Mouse (Mus musculus) hindbrain, embryonic 11.5 days (tissue): ENCODE measurements around the gene Btbd35f21. TPM values are rescaled to one million over a fixed set of nuclear protein-coding genes. Genes with fewer than 3 reads are reported as not detected.
"Not testable (repeated sequence)": the region's sequence is repeated elsewhere in the genome, so short reads cannot be mapped to it uniquely, and the experiment has no call there.

Experiments
- ATAC-seq: fragments of 200-750 bp; cut with Nextera tagmentation; 2 replicates; pipeline ENCODE4 v1.8.0; 2017; ENCODE audit warnings: mild to moderate bottlenecking, moderate TSS enrichment, moderate library complexity; ENCODE audit not compliant: low FRiP score
- DNase-seq: peaks from one replicate; pipeline ENCODE4 v3.0.0-alpha.2; 2015; ENCODE audit warnings: low spot score
- H3K27ac ChIP-seq: fragments of 300-500 bp; sonication (generic); 2 replicates; pipeline ENCODE4 v1.5.1; 2014; ENCODE audit warnings: mild to moderate bottlenecking, low read depth, low read length
- H3K27me3 ChIP-seq: fragments of 300-500 bp; sonication (generic); 2 replicates; pipeline ENCODE4 v1.6.1; 2014; ENCODE audit warnings: mild to moderate bottlenecking, low read length, moderate library complexity, mixed read lengths; ENCODE audit not compliant: control insufficient read depth, insufficient read depth
- H3K36me3 ChIP-seq: fragments of 300-500 bp; sonication (generic); 2 replicates; pipeline ENCODE4 v1.6.1; 2014; ENCODE audit warnings: mild to moderate bottlenecking, low read length, moderate library complexity, mixed read lengths; ENCODE audit not compliant: control insufficient read depth, insufficient read depth
- H3K4me1 ChIP-seq: fragments of 300-500 bp; sonication (generic); replicated peaks from 2 replicates; pipeline ENCODE4 v1.6.1; 2014; ENCODE audit warnings: low read length, mixed read lengths; ENCODE audit not compliant: control insufficient read depth, insufficient read depth
- H3K4me2 ChIP-seq: fragments of 300-500 bp; sonication (generic); replicated peaks from 2 replicates; pipeline ENCODE4 v1.6.1; 2014; ENCODE audit warnings: mild to moderate bottlenecking, low read depth, low read length
- H3K4me3 ChIP-seq: fragments of 300-500 bp; sonication (generic); 2 replicates; pipeline ENCODE4 v1.5.1; 2014; ENCODE audit warnings: low read depth, low read length
- H3K9ac ChIP-seq: fragments of 300-500 bp; sonication (generic); 2 replicates; pipeline ENCODE4 v1.6.1; 2014; ENCODE audit warnings: low read depth, low read length
- H3K9me3 ChIP-seq: fragments of 300-500 bp; sonication (generic); 2 replicates; pipeline ENCODE4 v1.6.1; 2016; ENCODE audit warnings: low read length; ENCODE audit not compliant: control insufficient read depth
- WGBS: fragments of 180-500 bp; shearing (Covaris S2); extraction: QIAGEN DNeasy Blood & Tissue Kit; methylation state at CpG from one replicate; pipeline ENCODE4 v1.1.7; 2014; 5-methylcytosine and 5-hydroxymethylcytosine counted together
- polyA plus RNA-seq: library from polyadenylated mRNA; unstranded; fragments of >200 nt; fragmentation: Nextera tagmentation; extraction: Ambion mirVana; gene quantifications from 2 replicates; pipeline ENCODE4 v1.2.1, GENCODE M21; 2014

Btbd35f21 gene
- not detected in 2 replicates for polyA plus RNA-seq

DNA sequence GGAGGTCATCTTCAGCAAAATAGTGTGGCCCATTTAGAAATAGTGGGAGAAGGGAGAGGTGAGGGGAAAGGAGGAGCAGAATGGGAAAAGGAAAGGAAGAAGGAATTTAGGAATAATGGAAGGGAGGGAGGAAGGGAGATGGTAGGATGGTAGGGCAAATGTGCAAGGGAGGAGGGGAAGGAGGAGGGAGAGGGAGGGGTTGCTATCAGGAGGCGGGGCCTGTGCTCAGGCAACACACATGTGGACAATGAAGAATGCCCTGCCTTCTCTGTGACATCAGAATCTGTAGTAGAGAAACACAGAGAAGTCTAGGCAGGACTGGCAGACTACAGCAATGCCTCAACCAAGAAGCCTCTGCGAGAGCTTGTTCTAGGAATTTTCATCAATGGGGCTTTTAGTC is at the start of gene Btbd35f21:
Gene Btbd35f21 (plus strand): TSS at position 301 of the 400 bp plus-strand sequence.
- no CpG with 5 or more reads among the region's 2 CpGs for WGBS
- not testable (repeated sequence) for DNase-seq

More for the DNA sequence above, at the start of gene Btbd35f21:
- ATAC-seq, H3K27ac ChIP-seq, H3K36me3 ChIP-seq, H3K4me1 ChIP-seq, H3K4me3 ChIP-seq, H3K4me2 ChIP-seq, H3K9me3 ChIP-seq, H3K27me3 ChIP-seq, H3K9ac ChIP-seq: not testable (repeated sequence)

Other genes starting within 250 kb of the Btbd35f21 start
- not detected in 2 replicates for gene Btbd35f1, start 166.1 kb upstream of the Btbd35f21 start, polyA plus RNA-seq
- gene Gm5926, start 75.4 kb upstream of the Btbd35f21 start, polyA plus RNA-seq: not detected in 2 replicates
- not detected in 2 replicates for gene Btbd35f30, start 168.5 kb downstream of the Btbd35f21 start, polyA plus RNA-seq
- gene Gm21789, start 215.7 kb downstream of the Btbd35f21 start, polyA plus RNA-seq: not detected in 2 replicates
- gene Btbd35f5, start 247.8 kb downstream of the Btbd35f21 start, polyA plus RNA-seq: not detected in 2 replicates